Mouse (Mus musculus) limb, embryonic 15.5 days (tissue): ENCODE data around the gene Fmnl2. TPM values are rescaled to one million over a fixed set of nuclear protein-coding genes. Genes with fewer than 3 reads are reported as not detected.

Experiments used
- ATAC-seq: fragments of 200-750 bp; cut with Nextera tagmentation; 2 replicates; pipeline ENCODE4 v1.8.0; 2017; ENCODE audit warnings: low read depth, moderate TSS enrichment; ENCODE audit not compliant: insufficient number of reproducible peaks, low FRiP score, low TSS enrichment
- H3K27ac ChIP-seq: fragments of 300-500 bp; sonication (generic); 2 replicates; pipeline ENCODE4 v1.5.1; 2015; ENCODE audit warnings: moderate library complexity, mild to moderate bottlenecking, inconsistent platforms
- H3K27me3 ChIP-seq: fragments of 300-500 bp; sonication (generic); 2 replicates; pipeline ENCODE4 v1.6.1; 2015; ENCODE audit warnings: inconsistent platforms
- H3K36me3 ChIP-seq: fragments of 300-500 bp; sonication (generic); 2 replicates; pipeline ENCODE4 v1.6.1; 2015; ENCODE audit warnings: inconsistent platforms
- H3K4me1 ChIP-seq: fragments of 300-500 bp; sonication (generic); 2 replicates; pipeline ENCODE4 v1.6.1; 2015; ENCODE audit warnings: inconsistent platforms
- H3K4me2 ChIP-seq: fragments of 300-500 bp; sonication (generic); 2 replicates; pipeline ENCODE4 v1.6.1; 2015; ENCODE audit warnings: mild to moderate bottlenecking, inconsistent platforms
- H3K4me3 ChIP-seq: fragments of 300-500 bp; sonication (generic); 2 replicates; pipeline ENCODE4 v1.5.1; 2015; ENCODE audit warnings: mild to moderate bottlenecking, inconsistent platforms
- H3K9ac ChIP-seq: fragments of 300-500 bp; sonication (generic); 2 replicates; pipeline ENCODE4 v1.6.1; 2015; ENCODE audit warnings: inconsistent platforms
- H3K9me3 ChIP-seq: fragments of 300-500 bp; sonication (generic); 2 replicates; pipeline ENCODE4 v1.6.1; 2016; ENCODE audit warnings: inconsistent platforms
- WGBS: fragments of 180-500 bp; shearing (Covaris S2); methylation state at CpG from one replicate; pipeline ENCODE4 v1.1.7; 2015; 5-methylcytosine and 5-hydroxymethylcytosine counted together
- polyA plus RNA-seq: library from polyadenylated mRNA; unstranded; fragments of >200 nt; fragmentation: Nextera tagmentation; extraction: Ambion mirVana; gene quantifications from 2 replicates; pipeline ENCODE4 v1.2.1, GENCODE M21; 2015

Fmnl2 gene
- polyA plus RNA-seq: 6.6 and 9.4 TPM in 2 replicates

DNA sequence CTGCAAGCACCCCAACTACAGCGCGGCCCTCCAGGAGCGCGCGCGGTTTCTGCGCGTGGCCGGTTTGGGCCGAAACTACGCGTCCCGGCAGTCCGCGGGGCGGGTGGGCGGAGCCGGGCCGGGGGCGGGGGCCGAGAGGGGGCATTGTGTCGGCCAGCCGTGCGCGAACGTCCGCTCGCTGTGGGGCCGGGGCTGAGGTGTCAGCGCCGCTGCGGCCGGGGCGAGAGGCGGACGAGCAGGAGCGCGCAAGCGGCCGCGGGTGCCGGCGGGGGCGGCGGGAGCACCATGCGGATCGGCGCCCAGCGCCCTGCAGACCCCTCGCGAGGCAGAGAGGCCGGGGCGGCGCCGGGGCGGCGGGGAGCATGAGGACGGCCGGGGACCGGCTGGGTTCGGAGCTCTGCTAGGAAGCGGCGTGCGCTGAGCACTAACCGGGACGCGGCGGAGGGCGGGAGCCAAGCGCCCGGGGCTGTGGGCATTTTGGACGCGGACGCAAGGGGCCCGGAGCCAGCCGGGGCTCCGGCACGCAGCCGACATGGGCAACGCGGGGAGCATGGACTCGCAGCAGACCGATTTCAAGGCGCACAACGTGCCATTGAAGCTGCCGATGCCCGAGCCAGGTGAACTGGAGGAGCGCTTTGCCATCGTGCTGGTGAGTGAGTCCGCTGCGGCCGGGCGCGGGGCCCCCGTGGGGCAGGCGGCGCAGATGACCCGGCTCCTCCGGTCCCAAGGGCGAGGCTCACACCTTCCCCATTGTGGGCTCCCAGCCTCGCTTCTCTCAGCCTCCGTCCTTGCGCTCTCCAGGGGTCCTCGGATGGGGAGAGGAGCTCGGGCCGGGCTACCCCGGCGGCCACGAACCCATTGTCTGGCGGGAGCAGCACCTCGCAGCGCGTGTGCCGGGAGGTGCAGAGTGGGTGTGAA is at the start of gene Fmnl2:
Gene Fmnl2, plus strand, starts transcription at position 250 of the 918 bp plus-strand sequence.
- Histone ChIP-seq H3K9ac (peak within 1 kb of the TSS; percentile 76), H3K36me3 (no peaks in the 10 kb centered on the region), H3K4me2 (peak within 1 kb of the TSS; percentile 69), H3K27ac (peak within 1 kb of the TSS; percentile 91), H3K4me1 (peaks cover 33% of the 10 kb centered on the region), H3K4me3 (peak within 1 kb of the TSS; percentile 86), H3K9me3 (no peaks in the 10 kb centered on the region), H3K27me3 (no peaks in the 10 kb centered on the region)
- WGBS: under 1% methylated on average over 101 of the region's 114 CpGs
- ATAC-seq: peak; percentile 83

DNA sequence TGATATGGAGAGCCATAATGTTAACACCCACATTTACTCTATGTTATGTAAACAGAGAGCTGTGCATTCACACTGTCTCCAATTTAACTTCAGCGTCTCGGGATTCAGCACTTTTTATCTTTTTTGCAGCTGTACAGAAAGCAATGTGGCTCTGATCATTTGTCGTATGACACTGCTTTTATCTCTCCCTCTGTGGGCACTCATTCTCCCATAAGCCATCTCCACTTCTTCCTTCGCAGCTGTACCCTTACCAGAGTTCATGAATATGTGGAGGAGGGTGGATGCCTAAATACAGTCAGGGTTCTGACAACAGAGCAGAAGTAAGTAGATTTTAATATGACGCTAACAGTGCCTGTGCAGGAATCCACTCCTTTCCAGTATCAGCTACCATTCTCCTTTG is 47.7 kb upstream of the Fmnl2 start:
- Histone ChIP-seq H3K9ac (no peak overlapping the region), H3K36me3 (no peaks in the 10 kb centered on the region), H3K4me1 (no peaks in the 10 kb centered on the region), H3K4me2 (no peak overlapping the region), H3K4me3 (no peak overlapping the region), H3K27ac (no peak overlapping the region), H3K27me3 (no peaks in the 10 kb centered on the region), H3K9me3 (no peaks in the 10 kb centered on the region)
- no peak for ATAC-seq
- WGBS: 77% methylated on average over 5 of the region's 5 CpGs

DNA sequence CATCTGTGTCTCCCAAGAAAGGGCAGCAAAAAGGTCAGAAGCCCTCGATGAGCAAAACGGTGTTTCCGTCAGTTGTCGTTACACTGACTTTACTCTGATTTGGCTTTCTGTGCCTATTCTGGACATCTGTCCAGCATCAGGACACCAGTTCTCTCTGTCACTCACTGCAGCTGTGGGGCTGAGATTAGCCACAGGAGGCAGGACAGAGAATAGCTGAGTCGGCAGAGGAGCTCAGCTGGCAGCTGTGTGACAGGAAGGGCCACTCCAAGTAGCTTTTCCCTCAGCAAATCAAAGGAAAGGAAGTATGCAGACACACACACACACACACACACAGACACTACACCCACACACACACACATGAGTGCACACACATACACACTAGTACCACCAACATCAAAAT is 46.0 kb upstream of the Fmnl2 start:
- Histone ChIP-seq H3K4me1 (no peaks in the 10 kb centered on the region), H3K9me3 (no peaks in the 10 kb centered on the region), H3K27me3 (no peaks in the 10 kb centered on the region), H3K9ac (no peak overlapping the region), H3K4me3 (no peak overlapping the region), H3K36me3 (no peaks in the 10 kb centered on the region), H3K4me2 (no peak overlapping the region), H3K27ac (no peak overlapping the region)
- 37% methylated on average over 5 of the region's 5 CpGs for WGBS
- no peak for ATAC-seq

- WGBS: 71% methylated on average over 1 of the region's 1 CpGs
- ATAC-seq: no peak
- Histone ChIP-seq H3K4me1 (no peaks in the 10 kb centered on the region), H3K36me3 (no peaks in the 10 kb centered on the region), H3K9ac (no peak overlapping the region), H3K27ac (no peak overlapping the region), H3K4me3 (no peak overlapping the region), H3K4me2 (no peak overlapping the region), H3K9me3 (no peaks in the 10 kb centered on the region), H3K27me3 (no peaks in the 10 kb centered on the region)
Observed at GRCm38 (mm10) chr2:52817341-52817740, 40.3 kb upstream of the Fmnl2 start.

GRCm38 (mm10) chr2:52818944-52819343 is 38.7 kb upstream of the Fmnl2 start:
- Histone ChIP-seq H3K27me3 (no peaks in the 10 kb centered on the region), H3K36me3 (no peaks in the 10 kb centered on the region), H3K4me3 (no peak overlapping the region), H3K9me3 (no peaks in the 10 kb centered on the region), H3K4me1 (no peaks in the 10 kb centered on the region), H3K9ac (no peak overlapping the region), H3K27ac (no peak overlapping the region), H3K4me2 (no peak overlapping the region)
- no peak for ATAC-seq
- WGBS: 63% methylated on average over 4 of the region's 4 CpGs

DNA sequence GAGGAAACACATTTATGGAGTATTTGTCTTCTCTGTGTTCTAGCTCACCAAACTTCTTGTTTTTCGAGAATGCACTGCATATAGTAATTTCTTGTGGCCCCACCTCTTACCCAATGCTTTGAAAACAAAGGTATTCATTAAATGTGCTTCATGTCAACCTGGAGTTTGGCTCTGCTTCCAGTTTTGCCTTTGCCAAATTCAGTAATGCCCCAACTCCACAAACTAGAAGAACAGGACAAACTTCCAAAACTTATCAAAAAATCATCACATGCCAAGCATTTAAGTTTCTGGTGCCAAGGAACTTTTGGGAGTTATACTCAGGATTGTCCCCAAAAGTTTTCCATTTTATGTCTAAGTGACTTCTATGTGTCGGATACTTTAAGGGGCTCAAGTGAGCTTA is 35.4 kb upstream of the Fmnl2 start:
- Histone ChIP-seq H3K36me3 (no peaks in the 10 kb centered on the region), H3K4me3 (no peak overlapping the region), H3K4me2 (no peak overlapping the region), H3K27me3 (no peaks in the 10 kb centered on the region), H3K9me3 (no peaks in the 10 kb centered on the region), H3K27ac (no peak overlapping the region), H3K4me1 (no peaks in the 10 kb centered on the region), H3K9ac (no peak overlapping the region)
- 57% methylated on average over 2 of the region's 2 CpGs for WGBS
- no peak for ATAC-seq

GRCm38 (mm10) chr2:52828077-52828476 is 29.6 kb upstream of the Fmnl2 start:
- no peak for ATAC-seq
- WGBS: 63% methylated on average over 4 of the region's 4 CpGs
- Histone ChIP-seq H3K4me1 (no peaks in the 10 kb centered on the region), H3K9ac (no peak overlapping the region), H3K9me3 (no peaks in the 10 kb centered on the region), H3K36me3 (no peaks in the 10 kb centered on the region), H3K27me3 (no peaks in the 10 kb centered on the region), H3K4me2 (no peak overlapping the region), H3K27ac (no peak overlapping the region), H3K4me3 (no peak overlapping the region)

DNA sequence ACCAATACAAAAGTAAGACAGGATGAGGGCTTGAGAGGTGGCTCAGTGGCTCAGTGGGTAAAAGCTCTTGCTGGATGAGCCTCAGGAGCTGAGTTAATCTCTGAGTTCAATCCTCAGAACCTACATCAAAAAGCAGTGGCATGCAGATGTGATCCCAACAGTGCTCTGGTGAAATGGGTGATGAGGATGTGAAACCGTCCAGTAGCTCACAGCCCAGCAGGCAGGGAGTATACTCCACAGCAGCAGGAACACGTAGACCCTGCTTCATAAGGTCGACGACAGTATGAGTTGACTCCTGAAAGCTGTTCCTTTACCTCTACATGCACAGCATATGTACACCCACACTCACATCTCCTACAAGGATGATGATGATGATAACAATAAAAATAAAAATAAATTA is 27.1 kb upstream of the Fmnl2 start:
- WGBS: 80% methylated on average over 4 of the region's 4 CpGs
- Histone ChIP-seq H3K9me3 (no peaks in the 10 kb centered on the region), H3K36me3 (no peaks in the 10 kb centered on the region), H3K27me3 (no peaks in the 10 kb centered on the region), H3K4me1 (no peaks in the 10 kb centered on the region), H3K4me2 (no peak overlapping the region), H3K4me3 (no peak overlapping the region), H3K27ac (no peak overlapping the region), H3K9ac (no peak overlapping the region)
- ATAC-seq: no peak

- Histone ChIP-seq H3K4me3 (no peak overlapping the region), H3K27me3 (no peaks in the 10 kb centered on the region), H3K4me1 (no peaks in the 10 kb centered on the region), H3K36me3 (no peaks in the 10 kb centered on the region), H3K9me3 (no peaks in the 10 kb centered on the region), H3K27ac (no peak overlapping the region), H3K4me2 (no peak overlapping the region), H3K9ac (no peak overlapping the region)
- no peak for ATAC-seq
- WGBS: 80% methylated on average over 2 of the region's 2 CpGs
Observed at GRCm38 (mm10) chr2:52831585-52831984, 26.1 kb upstream of the Fmnl2 start.

GRCm38 (mm10) chr2:52835726-52836125 is 21.9 kb upstream of the Fmnl2 start:
- no peaks in the 10 kb centered on the region for H3K4me1 ChIP-seq
- H3K9me3 ChIP-seq: no peaks in the 10 kb centered on the region
- no peak for ATAC-seq
- 74% methylated on average over 3 of the region's 3 CpGs for WGBS
- H3K4me2 ChIP-seq: no peak overlapping the region
- H3K27ac ChIP-seq: no peak overlapping the region
- H3K36me3 ChIP-seq: no peaks in the 10 kb centered on the region
- no peak overlapping the region for H3K4me3 ChIP-seq
- H3K9ac ChIP-seq: no peak overlapping the region
- no peaks in the 10 kb centered on the region for H3K27me3 ChIP-seq

- Histone ChIP-seq H3K9ac (no peak overlapping the region), H3K27me3 (no peaks in the 10 kb centered on the region), H3K4me3 (no peak overlapping the region), H3K4me1 (no peaks in the 10 kb centered on the region), H3K27ac (no peak overlapping the region), H3K4me2 (no peak overlapping the region), H3K36me3 (no peaks in the 10 kb centered on the region), H3K9me3 (no peaks in the 10 kb centered on the region)
- 79% methylated on average over 4 of the region's 4 CpGs for WGBS
- no peak for ATAC-seq
Observed at GRCm38 (mm10) chr2:52839074-52839473, 18.6 kb upstream of the Fmnl2 start.

DNA sequence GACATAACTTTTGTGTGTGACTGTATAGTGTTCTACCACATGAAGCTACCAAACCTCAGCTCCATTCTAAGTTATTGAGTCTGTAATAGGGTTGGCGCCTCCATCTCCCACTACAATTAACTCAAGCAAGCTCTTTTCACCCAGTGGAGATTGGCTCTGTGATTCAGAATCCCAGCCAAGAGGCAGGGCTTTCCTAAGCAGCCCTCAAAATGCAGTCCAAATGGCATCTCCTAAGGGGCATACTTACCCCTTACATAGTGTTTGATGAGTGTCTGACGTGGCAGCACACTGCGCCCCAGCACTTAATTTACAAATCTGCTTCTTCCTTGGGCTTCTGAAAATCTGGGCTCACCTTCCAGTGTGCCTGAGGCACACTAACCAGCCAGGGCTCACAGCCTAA is 17.8 kb upstream of the Fmnl2 start:
- Histone ChIP-seq H3K9me3 (no peaks in the 10 kb centered on the region), H3K4me1 (no peaks in the 10 kb centered on the region), H3K36me3 (no peaks in the 10 kb centered on the region), H3K4me3 (no peak overlapping the region), H3K4me2 (no peak overlapping the region), H3K27ac (no peak overlapping the region), H3K9ac (no peak overlapping the region), H3K27me3 (no peaks in the 10 kb centered on the region)
- ATAC-seq: no peak
- 74% methylated on average over 3 of the region's 3 CpGs for WGBS
